10 mouse cellular contexts compared by ENCODE assay signal in the genomic region with DNA sequence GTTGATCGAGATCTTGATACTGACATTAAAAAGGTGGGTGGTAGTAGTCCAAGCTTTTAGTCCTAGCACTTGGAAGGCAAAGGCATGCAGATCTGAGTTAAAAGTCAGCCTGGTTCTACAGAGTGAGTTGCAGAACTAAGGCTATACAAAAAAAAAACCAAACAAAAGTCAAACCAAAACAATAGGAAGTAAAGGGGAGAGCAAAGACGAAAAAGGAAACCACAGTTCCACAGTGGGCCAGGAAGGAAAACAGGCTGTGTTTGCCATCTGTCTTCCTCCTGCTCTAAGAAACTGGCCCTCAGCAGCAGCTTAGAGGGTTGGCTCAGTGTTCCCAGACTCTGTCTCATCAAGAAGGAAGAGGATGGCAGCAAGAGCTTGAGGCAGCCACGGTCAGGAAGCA. TPM values are rescaled to one million over a fixed set of nuclear protein-coding genes. Genes with fewer than 3 reads are reported as not detected.
A peak's percentile ranks its signal among the peaks of the same experiment; 100 is the strongest.
DNase-seq lines count a peak whose midpoint lies in the region; ATAC-seq and TF ChIP-seq lines count a peak whose summit lies in the region.
"Had no signal": no experiment of that assay in that cellular context is flagged by ENCODE, and none has a peak within 500 bp of the region (broad histone marks: within the 10 kb centered on the region; RNA-seq: fewer than 3 reads in every experiment).

No protein-coding gene starts in this region.

- H3K9me3 ChIP-seq in forebrain, postnatal 0 days (ENCODE audit: low read length) = no peaks in the 10 kb centered on the region
- H3K9me3 ChIP-seq in forebrain, embryonic 11.5 days (ENCODE audit: control insufficient read depth, low read length) = no peaks in the 10 kb centered on the region

- no peaks in the 10 kb centered on the region for H3K27me3 ChIP-seq in forebrain, postnatal 0 days (ENCODE audit: insufficient read depth, low read length)
- H3K27me3 ChIP-seq in forebrain, embryonic 11.5 days (ENCODE audit: control insufficient read depth, insufficient read depth, low read length) = no peaks in the 10 kb centered on the region

- 53% methylated on average over 3 of the region's 3 CpGs for WGBS in forebrain, postnatal 0 days
- 88% methylated on average over 3 of the region's 3 CpGs for WGBS in forebrain, embryonic 11.5 days

- peaks cover 42% of the 10 kb centered on the region for H3K36me3 ChIP-seq in forebrain, postnatal 0 days (ENCODE audit: insufficient read depth)
- peaks cover 3% of the 10 kb centered on the region; the same call in 1 of the 2 replicates for H3K36me3 ChIP-seq in forebrain, embryonic 11.5 days (ENCODE audit: control insufficient read depth, insufficient read depth, low read length)

- H3K4me2 ChIP-seq in forebrain, postnatal 0 days (ENCODE audit: low read depth) = no peak overlapping the region
- no peak overlapping the region for H3K4me2 ChIP-seq in forebrain, embryonic 11.5 days (ENCODE audit: low read depth, low read length, severe bottlenecking)
- H3K4me2 ChIP-seq: midbrain, embryonic 11.5 days had no signal

- H3K4me3 ChIP-seq in forebrain, postnatal 0 days (ENCODE audit: low read depth, low read length) = no peak overlapping the region
- H3K4me3 ChIP-seq in forebrain, embryonic 11.5 days (ENCODE audit: low read depth, low read length) = no peak overlapping the region

- no peak for TF ChIP-seq CTCF in forebrain, postnatal 0 days (IDR thresholded peaks at IDR 0.05; ENCODE audit: low read depth)

- no peak overlapping the region for H3K9ac ChIP-seq in forebrain, postnatal 0 days
- no peak overlapping the region for H3K9ac ChIP-seq in forebrain, embryonic 11.5 days (ENCODE audit: low read length)

- peaks cover 3% of the 10 kb centered on the region; the same call in 1 of the 2 replicates for H3K4me1 ChIP-seq in forebrain, postnatal 0 days (ENCODE audit: insufficient read depth)
- no peaks in the 10 kb centered on the region for H3K4me1 ChIP-seq in forebrain, embryonic 11.5 days (replicated peaks; ENCODE audit: control insufficient read depth, insufficient read depth, low read length)

- peak; percentile 52 for DNase-seq in forebrain, postnatal 0 days
- DNase-seq in forebrain, embryonic 11.5 days (ENCODE audit: low spot score) = no peak
- peak; percentile 43 for DNase-seq in right cerebral cortex, adult 18-20 months
- no peak for DNase-seq in right cerebral cortex, postnatal 14 days
- peak; percentile 7 to 8 for DNase-seq in right cerebral cortex, postnatal 36 days (ENCODE audit: low spot score in 2 of 2)
- no peak for DNase-seq in adrenal gland, postnatal 4 days (ENCODE audit: low spot score in 2 of 2)
- DNase-seq in adrenal gland, adult 18-20 months (ENCODE audit: low spot score in 2 of 2) = no peak
- DNase-seq: retina, postnatal 1 day had no signal

- ATAC-seq in forebrain, postnatal 0 days = peak; percentile 81
- no peak for ATAC-seq in forebrain, embryonic 11.5 days (replicated peaks; ENCODE audit: low FRiP score)
- ATAC-seq in hematopoietic stem cell, adult 5-6 weeks (replicated peaks in 1 of 2; ENCODE audit: insufficient read depth in 1 of 2, low FRiP score in 2 of 2, low TSS enrichment in 1 of 2, low read depth in 1 of 2, poor library complexity in 2 of 2, severe bottlenecking in 2 of 2) = peak; percentile 80 to 86

- H3K27ac ChIP-seq in forebrain, postnatal 0 days (ENCODE audit: low read depth, low read length) = no peak overlapping the region; the same call in 1 of the 2 replicates
- H3K27ac ChIP-seq in forebrain, embryonic 11.5 days (ENCODE audit: low read depth, low read length) = no peak overlapping the region

RNA-seq across cellular contexts. Expression of a gene that starts 10.4 kb away (rescaled TPM):
- 60.7 and 63.3 TPM in 2 replicates for total RNA-seq in forebrain, postnatal 0 days (2014; rRNA removed)
- polyA plus RNA-seq in forebrain, postnatal 0 days (2015; fragmentation: Nextera tagmentation; extraction: Ambion mirVana) = 49.9 and 57.3 TPM in 2 replicates
- polyA plus RNA-seq in forebrain, embryonic 11.5 days (2014; fragmentation: Nextera tagmentation; extraction: Ambion mirVana) = 51.8 and 52.5 TPM in 2 replicates
- 25.5 and 35.0 TPM in 2 replicates for total RNA-seq in hematopoietic stem cell, adult 5-6 weeks (2017)
- total RNA-seq in adrenal gland, postnatal 4 days (2021) = 10 to 100 TPM; 64.3 to 64.9 TPM
- total RNA-seq in adrenal gland, adult 18-20 months (2021) = 10 to 100 TPM; 41.0 to 53.2 TPM

RNA-seq across cellular contexts. Expression of a gene that starts 29.4 kb away (rescaled TPM):
- total RNA-seq in forebrain, postnatal 0 days (2014; rRNA removed) = 15.3 and 16.1 TPM in 2 replicates
- 29.3 and 37.3 TPM in 2 replicates for polyA plus RNA-seq in forebrain, postnatal 0 days (2015; fragmentation: Nextera tagmentation; extraction: Ambion mirVana)
- 92.1 and 97.3 TPM in 2 replicates for polyA plus RNA-seq in forebrain, embryonic 11.5 days (2014; fragmentation: Nextera tagmentation; extraction: Ambion mirVana)
- total RNA-seq in hematopoietic stem cell, adult 5-6 weeks (2017) = 21.9 and 30.1 TPM in 2 replicates
- total RNA-seq in adrenal gland, postnatal 4 days (2021) = 10 to 100 TPM; 53.6 to 67.0 TPM
- 10 to 100 TPM; 35.4 to 36.2 TPM for total RNA-seq in adrenal gland, adult 18-20 months (2021)

RNA-seq across cellular contexts. Expression of a gene that starts 44.5 kb away (rescaled TPM):
- 38.2 and 50.3 TPM in 2 replicates for total RNA-seq in forebrain, postnatal 0 days (2014; rRNA removed)
- polyA plus RNA-seq in forebrain, postnatal 0 days (2015; fragmentation: Nextera tagmentation; extraction: Ambion mirVana) = 52.7 and 59.3 TPM in 2 replicates
- 71.4 and 88.1 TPM in 2 replicates for polyA plus RNA-seq in forebrain, embryonic 11.5 days (2014; fragmentation: Nextera tagmentation; extraction: Ambion mirVana)
- total RNA-seq in hematopoietic stem cell, adult 5-6 weeks (2017) = 37.3 and 44.5 TPM in 2 replicates
- 10 to 100 TPM; 52.9 to 56.1 TPM for total RNA-seq in adrenal gland, postnatal 4 days (2021)
- total RNA-seq in adrenal gland, adult 18-20 months (2021) = 10 to 100 TPM; 52.3 to 56.9 TPM

Comparison
In these comparisons a context has a peak if more than half of its experiments do, and no peak if none do; other contexts are left out.
1. DNase-seq: peak in forebrain, postnatal 0 days (single experiment), right cerebral cortex, adult 18-20 months (single experiment) and right cerebral cortex, postnatal 36 days (2 of 2); none in forebrain, embryonic 11.5 days (single experiment), right cerebral cortex, postnatal 14 days (single experiment), adrenal gland, postnatal 4 days (0 of 2) and adrenal gland, adult 18-20 months (0 of 2).